Mouse (Mus musculus) kidney, embryonic 16.5 days (tissue): ENCODE results near the gene Dph2. TPM values are rescaled to one million over a fixed set of nuclear protein-coding genes. Genes with fewer than 3 reads are reported as not detected.

Experiments
- polyA plus RNA-seq: library from polyadenylated mRNA; unstranded; fragments of >200 nt; fragmentation: Nextera tagmentation; extraction: Ambion mirVana; gene quantifications from 2 replicates; pipeline ENCODE4 v1.2.1, GENCODE M21; 2015

Dph2 gene
- polyA plus RNA-seq, 1 experiment from 2014 or later: 22.1 TPM

Other genes with a start within 250 kb of the Dph2 start
- 61.0 and 64.8 TPM in 2 replicates for gene Dmap1, start 209.8 kb downstream of the Dph2 start, polyA plus RNA-seq
- not detected in 2 replicates for gene Gm12845, start 167.6 kb downstream of the Dph2 start, polyA plus RNA-seq
- 0.06 TPM in 1 of 2 replicates, not detected in the other for gene Klf17, start 126.4 kb downstream of the Dph2 start, polyA plus RNA-seq
- 12.3 and 13.4 TPM in 2 replicates for gene Slc6a9, start 57.5 kb downstream of the Dph2 start, polyA plus RNA-seq
- gene Ccdc24, start 19.5 kb downstream of the Dph2 start, polyA plus RNA-seq: 1.2 and 2.4 TPM in 2 replicates
- gene B4galt2, start 8.5 kb downstream of the Dph2 start, polyA plus RNA-seq: 18.0 TPM in 2 replicates
- 270 and 305 TPM in 2 replicates for gene Atp6v0b, start 4.7 kb downstream of the Dph2 start, polyA plus RNA-seq
- 52.9 and 53.1 TPM in 2 replicates for gene Ipo13, start 23.0 kb upstream of the Dph2 start, polyA plus RNA-seq
- 3.0 and 3.5 TPM in 2 replicates for gene Artn, start 37.7 kb upstream of the Dph2 start, polyA plus RNA-seq
- gene St3gal3, start 242.9 kb upstream of the Dph2 start, polyA plus RNA-seq: 8.7 and 9.2 TPM in 2 replicates